Mouse (Mus musculus) regulatory T cell (primary cell): ENCODE results near the gene Klhdc7b.

Experiments used
- in situ Hi-C: fragments of 300-600 bp; cut with MboI, MseI; formaldehyde crosslinking; loops from one replicate; pipeline ENCODE4 v1.15.1; 2025; ENCODE audit warnings: high pct_unique_total_duplicates

Gene Klhdc7b

DNA sequence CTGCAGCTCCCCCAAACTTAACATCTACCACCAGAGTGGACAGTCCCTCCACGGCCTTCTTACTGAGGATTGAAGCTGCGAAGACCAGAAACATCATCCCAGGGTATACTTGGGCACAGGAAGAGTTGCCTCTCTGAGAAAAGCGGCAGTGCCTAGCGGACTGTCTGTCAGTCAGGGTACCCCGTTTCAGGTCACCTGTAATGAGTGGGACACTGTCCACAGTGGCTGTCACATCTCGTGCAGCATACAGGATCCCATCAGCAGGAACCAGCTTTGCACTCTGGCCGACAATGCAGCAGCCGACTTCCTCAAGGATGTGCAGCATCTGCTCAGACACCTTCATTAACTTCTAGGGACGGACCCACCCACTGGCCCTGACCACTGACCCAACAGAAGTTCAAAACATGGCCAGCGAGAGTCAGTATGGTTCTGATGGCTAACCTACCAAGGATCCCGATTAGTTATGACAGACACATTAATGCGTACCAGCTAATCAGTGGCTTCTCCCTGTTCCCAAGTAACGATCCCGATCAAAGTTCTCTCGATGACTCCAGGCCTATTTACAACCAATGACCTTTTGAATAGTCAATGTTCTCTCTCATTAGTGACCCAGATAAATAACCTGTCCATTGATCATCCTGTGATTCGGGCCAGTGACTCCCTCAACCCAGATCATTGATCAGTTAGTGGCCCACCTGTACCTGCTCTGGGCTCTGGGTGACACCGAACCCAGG, 9.7 kb upstream of the Klhdc7b start:
- in situ Hi-C loops, result no loop called here

DNA sequence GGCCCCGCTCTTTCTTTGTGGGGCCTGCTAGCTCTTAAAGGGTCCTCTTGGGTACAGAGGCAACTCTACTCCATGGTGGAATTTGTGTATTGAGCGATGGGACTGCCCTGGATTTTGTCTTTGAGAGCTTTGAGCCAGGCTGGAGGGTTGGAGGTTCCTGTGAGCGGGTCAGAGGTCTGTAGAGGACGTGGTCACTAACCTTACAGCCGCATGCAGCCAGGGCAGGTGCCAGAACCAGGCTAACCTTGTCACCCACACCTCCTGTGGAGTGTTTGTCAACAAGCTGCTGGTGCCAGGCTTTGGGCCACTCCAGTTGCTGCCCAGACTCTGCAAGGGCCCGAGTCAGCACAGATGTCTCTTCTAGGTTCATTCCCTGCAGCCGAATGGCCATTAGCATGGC, 8.7 kb upstream of the Klhdc7b start:
- in situ Hi-C loops, result no loop called here

DNA sequence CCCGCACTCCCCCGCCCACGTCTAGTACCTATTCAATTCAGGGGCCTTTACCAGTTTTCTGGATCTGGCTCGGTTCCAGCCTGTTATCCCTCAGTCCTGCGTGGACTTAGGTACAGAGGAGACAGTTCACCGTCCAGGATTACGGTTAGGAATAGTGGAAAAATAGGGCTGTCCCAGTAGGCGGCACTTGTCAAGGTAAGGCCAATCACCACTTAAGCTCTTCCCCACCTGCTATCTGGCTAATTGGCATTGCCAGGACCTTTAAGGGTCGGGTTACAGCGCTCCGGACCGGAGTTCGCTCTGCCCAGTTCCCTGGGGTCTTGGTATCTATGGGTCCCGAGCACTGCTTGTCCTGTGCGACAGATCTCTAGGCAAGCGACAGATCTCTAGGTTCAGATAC, 7.8 kb upstream of the Klhdc7b start, which contains the start of gene Tymp:
TSS of gene Tymp (minus strand) at position 83 of the 400 bp plus-strand sequence.
- in situ Hi-C loops, result no loop called here

DNA sequence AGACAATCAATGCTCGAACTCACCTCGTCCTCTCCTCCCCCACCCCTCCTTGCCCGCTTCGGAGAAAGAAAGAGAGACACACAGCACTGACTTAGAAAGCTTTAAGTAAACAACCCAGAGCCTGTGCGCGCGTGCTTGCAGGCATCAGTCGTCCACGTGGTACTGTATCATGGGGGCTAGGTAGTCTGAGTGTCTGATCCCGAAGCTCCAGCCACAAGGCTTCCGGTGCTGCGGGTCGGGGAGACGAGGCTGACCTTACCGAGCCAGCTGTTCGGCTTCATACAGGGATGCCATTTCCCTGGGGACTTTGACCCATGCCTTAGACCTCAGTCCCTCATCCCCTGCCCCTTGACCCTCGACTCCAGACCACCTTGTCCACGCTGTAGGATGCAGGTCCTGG, 7.4 kb upstream of the Klhdc7b start:
- in situ Hi-C loops, result no loop called here

DNA sequence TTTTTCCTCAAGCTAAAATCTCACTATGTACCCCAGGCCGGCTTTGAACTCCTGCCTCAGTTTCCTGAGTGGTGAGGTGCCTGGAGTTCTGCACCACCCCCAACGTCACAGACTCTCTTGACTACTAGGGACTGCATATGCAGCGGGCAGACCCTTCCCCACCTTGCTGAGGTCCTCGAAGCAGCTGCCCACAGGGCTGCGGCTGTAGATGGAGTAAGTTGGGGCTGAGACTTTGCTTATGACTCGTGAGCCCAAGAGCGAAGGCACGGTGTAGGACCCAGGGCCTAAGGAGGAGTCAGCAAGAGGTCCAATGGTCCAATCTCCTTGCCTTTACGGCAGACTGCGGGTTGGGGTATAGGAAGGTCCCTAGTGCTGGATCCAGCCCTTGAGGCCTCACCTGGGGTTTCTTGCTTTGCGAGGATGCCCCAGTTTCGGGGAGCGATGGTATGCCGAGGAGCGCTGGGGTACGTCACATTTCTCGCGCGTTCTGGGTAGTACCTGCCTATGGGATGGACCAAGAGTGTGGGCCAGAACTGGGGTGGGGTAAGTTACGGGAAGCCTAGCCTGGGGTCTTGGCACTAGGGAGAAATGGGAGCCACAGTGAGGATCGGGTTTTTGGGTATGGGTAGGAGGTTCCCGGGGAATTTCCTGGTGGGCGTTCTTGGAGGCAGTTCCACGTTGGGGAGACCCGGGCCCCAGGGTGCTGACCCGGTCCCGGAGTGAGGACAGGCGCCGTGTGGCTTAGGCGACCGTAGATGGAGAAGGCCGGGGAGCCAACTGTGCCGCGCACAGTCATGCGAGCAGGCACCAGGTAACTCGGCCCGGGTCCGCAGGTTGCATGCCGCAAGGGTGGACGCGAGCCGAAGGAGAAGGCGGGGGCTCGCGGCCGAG, 6.5 kb upstream of the Klhdc7b start:
- in situ Hi-C loops, result no loop called here

DNA sequence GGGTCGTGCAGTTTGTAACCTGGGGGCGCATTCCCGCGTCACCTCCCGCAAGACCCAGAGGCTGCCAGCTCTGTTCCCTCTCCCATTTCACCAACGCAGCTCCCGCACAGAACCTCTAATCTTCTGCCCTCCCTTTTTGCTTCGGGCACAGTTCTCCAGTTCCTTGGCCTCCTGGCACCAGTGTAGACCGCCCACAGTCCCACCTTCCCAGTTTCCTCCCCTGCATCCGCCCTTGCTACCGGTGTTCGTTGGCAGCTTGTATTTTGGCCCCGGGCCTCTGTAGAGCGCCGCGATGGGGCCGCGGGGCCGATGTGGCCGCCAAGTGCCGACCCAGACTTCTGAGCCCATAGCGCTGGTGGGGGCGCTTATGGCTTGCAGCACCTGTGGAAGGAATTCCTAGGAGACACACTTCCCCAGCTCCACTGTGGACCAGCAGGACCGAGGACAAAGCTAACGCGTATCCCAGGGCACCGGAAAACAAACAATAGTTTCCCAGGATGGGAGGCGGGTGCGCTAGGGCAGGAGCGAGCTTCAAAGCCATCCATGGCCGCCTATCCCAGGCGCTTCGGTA, 5.8 kb upstream of the Klhdc7b start, which contains the start of gene Odf3b:
TSS of gene Odf3b (minus strand) at position 452 of the 571 bp plus-strand sequence.
- in situ Hi-C loops, result no loop called here

DNA sequence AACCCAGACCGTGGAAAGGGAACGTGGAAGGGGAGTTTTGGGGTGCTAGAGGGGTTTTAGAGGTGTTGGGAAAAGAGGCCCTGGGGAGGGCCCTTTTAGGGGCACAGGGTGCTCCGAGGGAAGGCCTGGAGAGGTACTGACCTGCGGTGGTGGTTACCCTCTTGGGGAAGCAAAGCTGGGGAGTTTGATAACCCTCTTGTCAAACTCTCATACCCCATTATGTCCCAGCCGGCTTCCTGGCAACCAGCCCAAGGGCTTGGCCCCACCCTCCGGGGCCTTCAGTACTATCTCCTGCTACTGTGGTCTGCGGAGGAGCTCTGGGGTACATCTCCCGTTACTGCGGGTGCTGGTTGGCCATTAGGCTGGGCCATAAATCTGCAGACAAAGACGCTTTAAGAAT, 5.3 kb upstream of the Klhdc7b start:
- in situ Hi-C loops, result no loop called here

DNA sequence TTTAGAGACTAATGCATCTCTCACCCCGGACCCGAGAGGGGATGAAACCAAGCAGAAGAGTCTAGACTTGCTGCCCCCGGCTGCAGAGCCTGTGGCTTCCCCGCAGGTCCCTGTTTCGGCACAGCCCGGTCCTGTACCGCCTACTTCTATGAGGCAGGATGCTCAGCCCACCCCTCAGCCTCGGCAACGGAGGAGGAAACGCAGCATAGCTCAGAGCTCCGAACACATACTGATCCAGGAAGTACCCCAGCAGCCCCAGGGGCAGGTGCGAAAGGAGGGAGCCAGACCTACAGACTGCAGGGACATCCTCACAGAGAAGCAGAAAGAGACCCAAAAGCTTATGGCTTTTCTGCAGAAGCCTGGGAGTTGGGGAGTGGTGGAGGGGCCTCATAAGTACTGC, 2.4 kb downstream of the Klhdc7b start:
- in situ Hi-C loops, result no loop called here

DNA sequence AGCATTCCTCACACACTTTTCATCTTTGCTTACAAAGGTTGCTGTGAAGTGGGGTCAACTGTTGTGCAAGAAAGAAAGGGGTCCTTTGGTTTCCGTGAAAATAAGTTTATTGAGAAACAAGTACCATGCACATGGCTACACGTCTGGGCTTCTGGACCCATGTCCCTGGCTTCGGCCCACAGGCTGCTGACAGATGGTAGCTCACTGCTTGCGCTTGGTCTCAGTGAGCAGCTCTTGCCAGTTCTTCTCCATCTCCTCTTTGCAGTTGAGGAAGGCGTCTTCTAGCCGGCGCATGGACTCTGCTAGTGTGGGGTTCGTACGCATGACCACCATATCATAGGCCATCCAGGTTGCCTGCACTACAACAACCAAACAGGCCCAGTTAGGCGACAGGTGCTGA, 5.4 kb downstream of the Klhdc7b start:
- in situ Hi-C loops, result no loop called here

DNA sequence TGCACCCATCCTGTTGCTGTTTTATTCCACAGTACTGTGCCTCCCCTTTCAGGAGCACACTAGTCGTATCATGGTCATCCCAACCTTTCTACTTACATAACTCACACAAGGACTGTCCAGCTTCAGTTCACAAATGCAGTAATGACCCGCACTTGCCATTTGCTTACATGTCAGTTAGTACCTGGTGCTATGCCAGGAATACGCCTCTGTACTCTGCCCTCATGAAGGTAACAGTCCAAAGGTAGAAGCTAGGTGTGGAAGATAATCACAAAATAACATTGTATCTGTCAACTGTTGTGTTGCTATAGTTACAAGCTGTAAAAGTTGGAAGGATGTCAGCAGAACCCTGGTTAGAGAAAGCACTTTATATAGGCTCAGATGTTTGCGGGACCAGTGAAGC, 12.2 kb downstream of the Klhdc7b start:
- in situ Hi-C loops, result no loop called here

DNA sequence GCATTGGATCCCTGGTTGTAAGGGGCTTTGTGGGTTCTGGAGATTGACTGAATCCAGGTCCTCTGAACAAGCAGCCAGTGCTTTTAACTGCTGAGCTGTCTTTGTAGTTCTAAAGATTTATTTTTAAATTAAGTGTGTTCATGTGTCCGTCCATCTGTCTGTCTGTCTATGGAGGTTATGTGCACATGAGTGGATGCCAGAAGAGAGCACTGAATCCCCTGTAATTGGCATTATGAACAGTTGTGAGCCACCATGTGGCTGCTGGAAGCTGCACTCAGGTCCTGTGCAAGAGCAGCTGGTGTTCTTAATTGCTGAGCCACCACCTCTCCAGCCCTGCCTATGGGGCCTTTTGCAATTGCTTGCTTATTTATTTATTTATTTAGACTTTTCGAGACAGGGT, 13.4 kb downstream of the Klhdc7b start:
- in situ Hi-C loops, result no loop called here

DNA sequence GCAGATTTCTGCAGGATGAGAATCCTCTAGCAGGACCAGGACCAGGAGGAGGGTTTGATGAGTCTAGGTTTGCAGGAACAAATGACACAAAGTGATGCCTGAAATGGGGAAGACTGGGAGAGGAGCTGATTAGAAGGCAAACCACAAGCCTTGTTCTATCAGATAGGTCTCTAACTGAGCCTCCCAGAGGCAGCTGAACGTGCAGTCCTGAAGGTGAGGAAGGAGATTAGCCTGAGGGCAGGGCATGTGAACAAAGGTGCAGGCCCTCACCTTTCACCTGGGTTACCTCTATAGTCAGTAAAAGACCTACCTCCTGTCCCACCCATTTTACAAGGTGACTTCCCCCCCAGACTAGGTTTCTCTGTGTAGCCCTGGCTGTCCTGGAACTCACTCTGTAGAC, 15.0 kb downstream of the Klhdc7b start:
- in situ Hi-C loops, result no loop called here

DNA sequence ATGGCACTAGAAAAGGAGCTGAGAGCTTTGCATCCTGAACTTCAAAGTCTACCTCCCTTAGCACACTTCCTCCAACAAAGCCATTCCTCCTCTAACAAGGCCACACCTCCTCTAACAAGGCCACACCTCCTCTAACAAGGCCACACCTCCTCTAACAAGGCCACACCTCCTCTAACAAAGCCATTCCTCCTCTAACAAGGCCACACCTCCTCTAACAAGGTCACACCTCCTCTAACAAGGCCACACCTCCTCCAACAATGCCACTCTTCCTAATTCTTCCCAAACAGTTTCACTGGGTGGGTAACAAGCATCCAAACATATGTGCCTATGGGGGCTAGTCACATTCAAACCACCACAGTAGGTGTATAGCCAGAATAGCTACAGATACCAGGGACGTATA, 17.8 kb downstream of the Klhdc7b start:
- in situ Hi-C loops, result no loop called here

DNA sequence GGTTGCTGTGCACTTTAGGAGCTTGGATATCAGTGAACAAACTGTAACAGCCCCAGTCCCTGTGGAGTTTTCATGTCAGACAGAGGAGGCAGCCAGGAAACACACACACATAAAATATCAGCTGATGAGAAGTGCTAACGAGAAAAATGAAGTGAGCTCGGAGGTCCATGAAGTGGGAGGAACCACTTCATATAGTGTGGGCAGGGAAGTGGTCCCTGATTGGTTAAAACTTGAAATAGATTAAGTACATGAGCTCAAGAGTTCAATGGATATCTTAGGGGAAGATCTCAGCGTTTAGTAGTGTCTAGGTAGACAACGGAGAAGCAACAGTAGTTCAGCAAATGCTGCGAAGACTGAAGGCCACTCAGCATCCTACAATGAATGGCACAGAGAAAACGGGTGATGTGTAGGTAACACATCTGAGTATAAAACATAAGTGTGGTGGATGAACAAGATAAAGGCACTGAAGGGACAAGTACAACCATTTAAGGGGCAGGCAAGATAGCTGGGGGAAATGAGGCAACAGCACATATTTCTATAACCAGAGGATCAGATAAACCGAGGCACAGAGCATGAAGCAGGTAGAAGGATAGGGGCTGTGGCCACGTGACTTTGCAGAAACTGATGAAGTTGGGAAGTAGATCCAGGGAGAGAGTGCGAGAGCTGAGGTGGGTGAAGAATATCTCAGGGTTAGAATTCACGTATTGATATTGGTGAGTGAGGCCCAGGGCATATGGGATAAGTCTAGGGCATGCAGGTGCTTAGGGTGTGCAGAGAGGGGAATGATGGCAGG, 20.3 kb downstream of the Klhdc7b start:
- in situ Hi-C loops, result no loop called here

DNA sequence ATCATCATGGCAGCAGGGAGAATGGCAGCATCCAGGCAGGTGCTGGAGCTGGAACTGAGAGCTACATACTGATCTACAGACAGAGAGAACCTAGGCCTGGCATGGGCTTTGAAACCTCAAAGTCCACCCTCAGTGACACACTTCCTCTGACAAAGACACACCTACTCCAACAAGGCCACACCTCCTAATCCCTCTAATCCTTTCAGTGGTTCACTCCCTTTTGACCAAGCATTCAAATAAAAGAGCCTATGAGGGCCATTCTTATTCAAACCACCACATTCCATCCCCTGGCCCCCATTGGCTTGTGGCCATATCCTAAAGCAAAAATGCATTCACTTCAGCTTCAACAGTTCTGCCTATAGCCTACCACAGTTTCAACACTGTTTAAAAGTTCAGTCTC, 22.0 kb downstream of the Klhdc7b start:
- in situ Hi-C loops, result no loop called here

DNA sequence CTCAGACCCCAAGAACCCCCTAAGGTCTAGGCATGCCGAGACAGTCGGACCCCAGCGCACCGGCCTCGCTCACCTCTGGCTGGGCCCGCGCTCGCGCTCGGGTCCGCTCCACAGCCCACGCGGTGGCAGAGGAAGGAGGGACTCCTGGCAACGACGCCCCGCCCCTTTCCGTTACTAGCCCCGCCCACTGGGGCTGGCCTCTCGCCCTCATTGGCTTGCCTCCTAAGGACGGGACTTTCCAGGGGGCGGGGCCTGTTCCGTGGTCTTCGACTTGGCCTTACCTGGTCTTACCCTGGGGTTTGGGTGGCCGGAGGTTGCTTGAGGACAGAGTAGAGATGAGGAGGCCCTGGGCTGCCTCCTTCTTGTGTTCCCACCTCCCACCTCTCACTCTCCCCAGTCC, 25.4 kb downstream of the Klhdc7b start, which contains the start of gene Syce3:
TSS of gene Syce3 (minus strand) at position 386 of the 400 bp plus-strand sequence.
- in situ Hi-C loops, result no loop called here

DNA sequence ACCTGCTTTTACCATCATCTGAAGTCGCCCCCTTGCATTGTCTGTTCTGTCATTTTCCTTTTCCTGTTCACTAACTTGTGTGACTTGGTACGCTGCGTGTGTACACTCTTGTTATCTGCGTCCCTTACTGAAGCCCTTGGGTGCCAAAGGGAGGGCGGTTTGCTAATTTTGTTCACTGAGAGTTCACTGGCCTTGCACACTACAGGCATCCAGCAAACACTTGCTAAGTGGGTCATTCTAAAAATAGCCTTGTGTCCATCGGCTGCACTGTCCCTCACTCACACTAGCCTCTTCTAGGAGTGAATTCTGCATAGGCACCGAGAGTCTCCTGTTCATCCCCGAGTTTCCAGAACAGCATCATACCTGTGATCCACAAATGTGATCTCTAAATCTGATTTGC, 30.6 kb downstream of the Klhdc7b start:
- in situ Hi-C loops, result no loop called here

DNA sequence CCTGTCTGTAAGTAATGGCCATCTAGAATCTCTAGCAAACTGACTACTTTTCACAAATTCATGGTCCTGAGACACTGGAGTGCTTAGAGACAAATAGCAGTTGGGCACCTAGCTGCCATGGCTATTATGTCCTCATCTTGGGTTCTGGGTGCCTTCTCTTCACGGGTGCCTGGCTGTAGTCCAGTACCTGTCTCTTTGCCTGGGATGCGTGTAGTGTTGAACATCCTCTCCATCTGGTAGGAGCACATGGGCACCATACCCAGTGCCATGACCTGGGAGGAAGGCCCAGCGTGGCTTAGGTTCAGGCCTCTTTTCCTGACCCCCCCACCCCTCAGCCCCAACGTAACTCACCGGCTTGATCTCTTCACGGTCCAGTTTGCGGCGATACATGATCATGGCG, 37.2 kb downstream of the Klhdc7b start:
- in situ Hi-C loops, result no loop called here

DNA sequence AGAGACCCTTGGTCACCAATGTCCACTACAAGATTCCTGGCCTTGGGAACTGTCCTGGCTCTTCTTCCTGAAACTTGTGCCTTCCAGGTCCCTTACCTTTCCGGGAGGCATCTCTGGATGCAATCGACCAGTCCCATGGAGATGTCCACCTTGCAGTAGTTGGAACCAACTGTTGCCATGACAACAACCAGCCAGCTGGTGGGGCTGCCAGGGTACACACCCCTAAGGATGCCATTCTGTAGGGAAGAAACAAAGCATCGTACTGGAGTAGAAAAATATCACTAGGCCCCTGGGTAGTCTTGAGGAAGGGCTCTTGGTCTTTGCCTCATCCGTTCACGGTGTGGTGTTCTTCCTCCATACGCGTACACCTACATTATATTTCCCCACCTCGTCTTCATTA, 39.9 kb downstream of the Klhdc7b start:
- in situ Hi-C loops, result no loop called here

DNA sequence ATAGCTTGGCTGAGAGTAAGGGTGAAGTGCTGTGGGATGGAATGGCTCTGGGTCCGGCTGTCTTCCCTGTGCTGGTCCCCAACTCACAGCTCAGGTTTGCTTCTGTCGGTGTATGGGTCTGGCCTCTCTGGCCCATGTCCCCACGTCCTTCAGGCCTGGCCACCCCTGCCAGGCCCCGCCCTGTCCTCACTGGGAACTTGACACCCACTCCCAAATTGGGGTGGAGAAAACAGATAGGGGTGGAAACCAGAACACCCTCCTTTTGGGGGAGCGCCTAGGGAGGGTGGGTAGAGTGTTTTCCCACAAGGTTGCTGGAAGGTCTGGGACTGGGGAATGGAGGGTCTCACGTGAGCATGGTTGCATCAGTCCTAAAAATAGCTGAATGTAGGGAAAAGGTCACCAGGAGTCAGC, 41.0 kb downstream of the Klhdc7b start, which contains the start of gene Cpt1b:
TSS of gene Cpt1b (minus strand) at position 153 of the 411 bp plus-strand sequence.
- in situ Hi-C loops, result no loop called here

DNA sequence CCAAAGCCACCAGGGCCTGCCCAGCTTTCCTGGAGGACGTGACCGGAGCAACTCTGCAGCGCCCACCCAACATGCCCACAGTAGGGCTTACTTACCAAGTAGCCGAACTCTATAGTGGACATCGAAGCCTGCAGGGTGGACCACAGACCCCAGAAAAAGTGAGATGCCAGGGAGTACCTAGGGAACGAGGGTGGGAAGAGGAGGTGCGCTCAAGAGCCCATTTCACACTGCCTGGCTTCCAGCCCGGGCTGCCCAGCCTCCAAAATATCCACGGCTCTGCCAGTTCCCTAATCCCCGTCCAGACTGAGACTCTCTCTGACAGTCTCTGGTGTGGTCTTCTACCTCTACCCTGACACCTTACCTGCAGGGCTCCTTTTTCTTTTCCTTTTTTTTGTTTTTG, 42.0 kb downstream of the Klhdc7b start:
- in situ Hi-C loops, result no loop called here
